In genomic region chr8:3262779-3263178, GRCm38 (mm10) we compare ENCODE assay signal across 16 mouse cellular contexts.
"Had no signal": no experiment of that assay in that cellular context is flagged by ENCODE, and none has a peak within 500 bp of the region (broad histone marks: within the 10 kb centered on the region; RNA-seq: fewer than 3 reads in every experiment).

No protein-coding gene starts in this region.

- DNase-seq: lung, adult 2 months; lung, postnatal 14 days; lung, postnatal 36 days; midbrain, embryonic 14.5 days; right cerebral cortex, postnatal 14 days; thymus, adult 2 months; thymus, postnatal 25 days; thymus, postnatal 4 days had no signal

- H3K27ac ChIP-seq: lung, embryonic 15.5 days; macrophage; midbrain, embryonic 12.5 days; neural tube, embryonic 12.5 days; stomach, embryonic 15.5 days; stomach, postnatal 0 days had no signal

- H3K4me1 ChIP-seq: neural tube, embryonic 12.5 days; stomach, embryonic 15.5 days had no signal

- H3K4me3 ChIP-seq: lung, embryonic 15.5 days; megakaryocyte, embryonic 14.5 days; midbrain, embryonic 12.5 days; neural tube, embryonic 12.5 days; stomach, embryonic 15.5 days had no signal

- H3K27me3 ChIP-seq: lung, embryonic 15.5 days; megakaryocyte, embryonic 14.5 days; midbrain, embryonic 12.5 days; neural tube, embryonic 12.5 days; stomach, embryonic 15.5 days had no signal

- ATAC-seq: lung, postnatal 0 days had no signal

- H3K9ac ChIP-seq: lung, embryonic 15.5 days; midbrain, embryonic 12.5 days; neural tube, embryonic 12.5 days; stomach, embryonic 15.5 days had no signal

- H3K4me2 ChIP-seq: lung, embryonic 15.5 days; midbrain, embryonic 12.5 days; neural tube, embryonic 12.5 days; stomach, embryonic 15.5 days had no signal

- H3K9me3 ChIP-seq: lung, embryonic 15.5 days; megakaryocyte, embryonic 14.5 days; midbrain, embryonic 12.5 days; neural tube, embryonic 12.5 days; stomach, embryonic 15.5 days had no signal
